Comparison of ENCODE assay signal across 8 mouse cellular contexts in genomic region chr5:96161578-96162398, GRCm38 (mm10). TPM values are rescaled to one million over a fixed set of nuclear protein-coding genes. Genes with fewer than 3 reads are reported as not detected.
DNase-seq lines count a peak whose midpoint lies in the region; ATAC-seq and TF ChIP-seq lines count a peak whose summit lies in the region.

No protein-coding gene starts in this region.

- no peak for TF ChIP-seq CTCF in CH12.LX (conservative IDR thresholded peaks at IDR 0.05 in 1 of 2, IDR thresholded peaks at IDR 0.05 in 1 of 2; ENCODE audit: low read depth in 2 of 2, low read length in 2 of 2)

- ATAC-seq in forebrain, embryonic 14.5 days: peak; percentile 67
- peak; percentile 42 for ATAC-seq in liver, embryonic 16.5 days (ENCODE audit: low read depth)
- peak; percentile 78 for ATAC-seq in neural tube, embryonic 13.5 days (ENCODE audit: low read depth)

- peak overlapping the region; percentile 98 for H3K9ac ChIP-seq in CH12.LX (ENCODE audit: insufficient read depth, low read depth)
- H3K9ac ChIP-seq in forebrain, embryonic 14.5 days (ENCODE audit: low read length): peak overlapping the region; percentile 97
- H3K9ac ChIP-seq in liver, embryonic 16.5 days (ENCODE audit: low read depth, low read length): peak overlapping the region; percentile 94
- peak overlapping the region; percentile 99 for H3K9ac ChIP-seq in neural tube, embryonic 13.5 days

- H3K36me3 ChIP-seq in CH12.LX (replicated peaks in 1 of 2; ENCODE audit: control insufficient read depth in 1 of 2, insufficient read depth in 1 of 2, low read length in 1 of 2): peaks cover 0 to 2% of the 10 kb centered on the region in 2 experiments
- no peaks in the 10 kb centered on the region for H3K36me3 ChIP-seq in forebrain, embryonic 14.5 days (ENCODE audit: control insufficient read depth, insufficient read depth, low read length)
- no peaks in the 10 kb centered on the region for H3K36me3 ChIP-seq in liver, embryonic 16.5 days (ENCODE audit: control insufficient read depth, insufficient read depth)
- H3K36me3 ChIP-seq in neural tube, embryonic 13.5 days: no peaks in the 10 kb centered on the region

- peak overlapping the region; percentile 93 for H3K27ac ChIP-seq in CH12.LX (ENCODE audit: insufficient read depth, low read depth)
- peak overlapping the region; percentile 99 for H3K27ac ChIP-seq in forebrain, embryonic 14.5 days (ENCODE audit: low read depth, low read length)
- H3K27ac ChIP-seq in liver, embryonic 16.5 days (ENCODE audit: low read length): peak overlapping the region; percentile 97
- peak overlapping the region; percentile 99 for H3K27ac ChIP-seq in neural tube, embryonic 13.5 days (replicated peaks)

- peaks cover 5% of the 10 kb centered on the region for H3K9me3 ChIP-seq in CH12.LX (replicated peaks; ENCODE audit: low read length)
- no peaks in the 10 kb centered on the region for H3K9me3 ChIP-seq in forebrain, embryonic 14.5 days (replicated peaks; ENCODE audit: control insufficient read depth, low read length)
- no peaks in the 10 kb centered on the region for H3K9me3 ChIP-seq in liver, embryonic 16.5 days (replicated peaks; ENCODE audit: control insufficient read depth, low read length)
- no peaks in the 10 kb centered on the region for H3K9me3 ChIP-seq in neural tube, embryonic 13.5 days

- intact Hi-C loops in heart, postnatal 14 days (cut with DNase I): loop anchor here (1.0 to 5.0 kb wide), 3 partner anchors 48 to 74 kb away; partner anchors contain the start of gene Mrpl1

- H3K4me1 ChIP-seq in CH12.LX (ENCODE audit: control insufficient read depth in 1 of 2, insufficient read depth in 2 of 2): peaks cover 0 to 26% of the 10 kb centered on the region in 2 experiments; a peak in 2 of 4 replicates
- H3K4me1 ChIP-seq in forebrain, embryonic 14.5 days (ENCODE audit: control insufficient read depth, insufficient read depth, low read length): peaks cover 5% of the 10 kb centered on the region
- peaks cover 11% of the 10 kb centered on the region for H3K4me1 ChIP-seq in liver, embryonic 16.5 days (ENCODE audit: control insufficient read depth, low read depth, low read length)
- peaks cover 12% of the 10 kb centered on the region for H3K4me1 ChIP-seq in neural tube, embryonic 13.5 days (replicated peaks)

- DNase-seq in CH12.LX (ENCODE audit: extremely low read depth): no peak
- DNase-seq in c-Kit-positive CD71-positive TER-119-positive erythroid progenitor cells, embryonic 14.5 days (ENCODE audit: low spot score): peak; percentile 36
- peak; percentile 62 for DNase-seq in forebrain, embryonic 14.5 days (ENCODE audit: low spot score)
- DNase-seq in heart, postnatal 14 days: peak; percentile 63 to 73
- peak; percentile 69 for DNase-seq in layer of hippocampus, adult 11-12 months (ENCODE audit: low spot score)
- peak; percentile 23 for DNase-seq in telencephalon, adult 2 months (ENCODE audit: low read depth, low spot score)

- H3K79me2 ChIP-seq in CH12.LX (replicated peaks; ENCODE audit: control insufficient read depth, extremely low read depth, insufficient read depth, poor library complexity, severe bottlenecking): peaks cover 43% of the 10 kb centered on the region

- no peak overlapping the region; the same call in 1 of the 2 replicates for H3K4me2 ChIP-seq in CH12.LX (ENCODE audit: insufficient read depth, low read depth, poor library complexity, severe bottlenecking)
- H3K4me2 ChIP-seq in forebrain, embryonic 14.5 days (ENCODE audit: low read length): peak overlapping the region; percentile 85
- peak overlapping the region; percentile 98 for H3K4me2 ChIP-seq in liver, embryonic 16.5 days (ENCODE audit: low read depth, low read length)
- H3K4me2 ChIP-seq in neural tube, embryonic 13.5 days: peak overlapping the region; percentile 81

- no peaks in the 10 kb centered on the region for H3K27me3 ChIP-seq in CH12.LX (replicated peaks)
- no peaks in the 10 kb centered on the region for H3K27me3 ChIP-seq in forebrain, embryonic 14.5 days (replicated peaks; ENCODE audit: control insufficient read depth, insufficient read depth, low read length)
- no peaks in the 10 kb centered on the region for H3K27me3 ChIP-seq in liver, embryonic 16.5 days (ENCODE audit: control insufficient read depth, insufficient read depth, low read depth, low read length)
- no peaks in the 10 kb centered on the region for H3K27me3 ChIP-seq in neural tube, embryonic 13.5 days

- WGBS in forebrain, embryonic 14.5 days: under 1% methylated on average over 80 of the region's 114 CpGs
- WGBS in liver, embryonic 16.5 days (ENCODE audit: insufficient replicate concordance): under 1% methylated on average over 73 of the region's 114 CpGs
- WGBS in neural tube, embryonic 13.5 days: under 1% methylated on average over 82 of the region's 114 CpGs

- TF ChIP-seq RAD21 in CH12.LX (IDR thresholded peaks at IDR 0.05; ENCODE audit: low read depth, low read length): no peak

- dilution Hi-C loops in CH12.LX (cut with MboI; ENCODE audit: extremely low pct_ligation_motif_present, extremely low pct_unique_long_range_greater_than_20kb, low sequenced_read_pairs): no loop called here

- in situ Hi-C loops in CH12.LX (cut with MboI; ENCODE audit: low pct_ligation_motif_present, low pct_unique_long_range_greater_than_20kb, low sequenced_read_pairs): no loop called here

- no peak for TF ChIP-seq EP300 in CH12.LX (IDR thresholded peaks at IDR 0.05; ENCODE audit: low read length)

- peak overlapping the region; percentile 81 to 96 (median 91) for H3K4me3 ChIP-seq in CH12.LX (replicated peaks in 1 of 3; ENCODE audit: low read depth in 2 of 3, low read length in 2 of 3, poor library complexity in 1 of 3)
- H3K4me3 ChIP-seq in forebrain, embryonic 14.5 days (ENCODE audit: low read depth, low read length): peak overlapping the region; percentile 94
- H3K4me3 ChIP-seq in liver, embryonic 16.5 days (ENCODE audit: low read depth, low read length): peak overlapping the region; percentile 94
- peak overlapping the region; percentile 97 for H3K4me3 ChIP-seq in neural tube, embryonic 13.5 days

- TF ChIP-seq POLR2A in CH12.LX (IDR thresholded peaks at IDR 0.05; ENCODE audit: low read depth, low read length): peak; percentile 39; the same call in 1 of the 2 replicates

TF ChIP-seq in CH12.LX, 34 proteins besides CTCF, POLR2A, EP300 and RAD21:
- TF ChIP-seq TCF12 (IDR thresholded peaks at IDR 0.05; ENCODE audit: low read depth, low read length) (peak; percentile 8; the same call in 1 of the 2 replicates), MAX (IDR thresholded peaks at IDR 0.05; ENCODE audit: low read length) (no peak), NRF1 (IDR thresholded peaks at IDR 0.05; ENCODE audit: low read depth, low read length) (peak; percentile 57), SIN3A (IDR thresholded peaks at IDR 0.05; ENCODE audit: low read length) (no peak), BHLHE40 (IDR thresholded peaks at IDR 0.05; ENCODE audit: low read depth, low read length) (0 out of 2 replicates have a peak, but pooled peaks have one; percentile 3), MAFK (IDR thresholded peaks at IDR 0.05; ENCODE audit: insufficient replicate concordance, low read length) (no peak), UBTF (IDR thresholded peaks at IDR 0.05; ENCODE audit: low read depth, low read length) (peak; percentile 80)

RNA-seq across cellular contexts. Expression of gene Cnot6l, which starts 2.2 kb away (rescaled TPM):
- total RNA-seq in CH12.LX (2012; rRNA removed): 19.6 and 23.0 TPM in 2 replicates
- 23.5 and 28.0 TPM in 2 replicates for total RNA-seq in CH12.LX (2014; rRNA removed)
- polyA plus RNA-seq in CH12.LX (2012; ENCODE audit: insufficient read length, low read depth): 33.4 and 40.0 TPM in 2 replicates
- 11.5 and 15.3 TPM in 2 replicates for polyA plus RNA-seq in forebrain, embryonic 14.5 days (2014; fragmentation: Nextera tagmentation; extraction: Ambion mirVana)
- total RNA-seq in heart, postnatal 14 days (2021): 10 to 100 TPM; 76.2 to 81.2 TPM
- 4.6 and 4.9 TPM in 2 replicates for polyA plus RNA-seq in liver, embryonic 16.5 days (2015; fragmentation: Nextera tagmentation; extraction: Ambion mirVana)
- 13.0 and 13.7 TPM in 2 replicates for polyA plus RNA-seq in neural tube, embryonic 13.5 days (2015; fragmentation: Nextera tagmentation; extraction: Ambion mirVana)

RNA-seq across cellular contexts. Expression of gene Mrpl1, which starts 47.5 kb away (rescaled TPM):
- total RNA-seq in CH12.LX (2012; rRNA removed) (31.3 and 36.8 TPM in 2 replicates), CH12.LX (2014; rRNA removed) (77.6 and 82.2 TPM in 2 replicates)
- 44.2 and 53.7 TPM in 2 replicates for polyA plus RNA-seq in CH12.LX (2012; ENCODE audit: insufficient read length, low read depth)
- polyA plus RNA-seq in forebrain, embryonic 14.5 days (2014; fragmentation: Nextera tagmentation; extraction: Ambion mirVana): 16.8 TPM in 2 replicates
- 10 to 100 TPM; 25.5 to 28.0 TPM for total RNA-seq in heart, postnatal 14 days (2021)
- polyA plus RNA-seq in liver, embryonic 16.5 days (2015; fragmentation: Nextera tagmentation; extraction: Ambion mirVana): 14.0 and 14.8 TPM in 2 replicates
- polyA plus RNA-seq in neural tube, embryonic 13.5 days (2015; fragmentation: Nextera tagmentation; extraction: Ambion mirVana): 17.1 and 17.7 TPM in 2 replicates
